Mouse (Mus musculus) right cerebral cortex, postnatal 25 days (tissue): ENCODE measurements around the gene Dpt.
"Not testable (repeated sequence)": the region's sequence is repeated elsewhere in the genome, so short reads cannot be mapped to it uniquely, and the experiment has no call there.

Experiments used
- DNase-seq: peaks from one replicate; pipeline ENCODE4 v3.0.0; 2022

The Dpt gene

DNA sequence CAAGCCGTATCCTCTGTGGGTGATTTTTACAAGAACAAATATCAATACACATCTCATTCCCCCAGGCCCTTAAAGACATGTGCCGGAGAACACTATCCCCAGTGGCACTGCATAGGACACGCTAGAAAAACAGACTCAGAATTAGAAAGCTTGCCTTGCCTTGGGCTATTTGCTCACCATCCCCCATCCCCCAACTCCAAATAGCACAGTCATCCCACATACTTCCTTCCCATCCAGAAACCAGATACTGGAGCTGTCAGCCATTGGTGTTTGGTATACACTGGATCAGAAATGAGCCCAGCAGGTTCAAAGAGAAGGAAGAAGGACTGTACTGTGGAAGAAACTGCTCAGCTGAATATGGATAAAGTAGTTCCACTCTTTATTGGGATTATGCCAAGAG is 25.4 kb downstream of the Dpt start:
- DNase-seq, result no peak

DNA sequence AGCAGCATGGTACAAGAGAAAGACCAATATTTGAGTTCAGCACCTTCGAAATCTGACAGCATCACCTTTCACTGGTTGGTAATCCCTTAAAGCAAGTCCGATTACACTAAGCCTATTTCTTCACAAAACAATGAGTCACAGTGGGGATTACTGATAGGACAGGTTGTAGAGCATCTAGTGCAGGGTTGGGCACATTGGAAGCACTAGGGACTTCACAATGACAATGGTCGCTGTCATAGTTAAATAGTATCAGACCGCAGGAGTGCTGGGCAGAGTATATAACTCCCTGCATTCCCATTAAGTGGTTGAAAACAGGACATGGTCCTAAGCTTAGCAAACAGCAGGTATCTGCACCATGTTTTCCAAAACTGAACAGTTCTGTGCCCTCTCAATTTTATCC is 25.8 kb downstream of the Dpt start:
- no peak for DNase-seq

DNA sequence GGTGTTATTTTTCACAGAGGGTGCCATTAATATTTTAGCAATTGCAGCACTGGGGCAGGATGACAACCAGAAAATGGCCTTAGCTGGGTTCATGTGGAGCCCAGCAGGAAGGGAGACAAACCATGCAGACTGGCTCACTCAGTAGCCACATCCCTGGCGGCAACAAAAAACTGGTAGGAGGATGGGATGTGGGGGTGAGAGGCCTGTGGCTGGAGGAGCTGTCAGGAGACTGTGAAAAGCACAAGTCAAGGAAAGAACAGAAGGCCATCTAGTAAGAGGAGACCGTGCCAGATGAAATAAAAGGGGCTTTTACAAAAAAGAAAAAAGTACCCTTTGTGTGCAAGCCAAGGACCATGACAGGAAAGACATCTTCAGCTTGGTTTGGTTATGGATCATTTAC is 28.5 kb downstream of the Dpt start:
- no peak for DNase-seq

DNA sequence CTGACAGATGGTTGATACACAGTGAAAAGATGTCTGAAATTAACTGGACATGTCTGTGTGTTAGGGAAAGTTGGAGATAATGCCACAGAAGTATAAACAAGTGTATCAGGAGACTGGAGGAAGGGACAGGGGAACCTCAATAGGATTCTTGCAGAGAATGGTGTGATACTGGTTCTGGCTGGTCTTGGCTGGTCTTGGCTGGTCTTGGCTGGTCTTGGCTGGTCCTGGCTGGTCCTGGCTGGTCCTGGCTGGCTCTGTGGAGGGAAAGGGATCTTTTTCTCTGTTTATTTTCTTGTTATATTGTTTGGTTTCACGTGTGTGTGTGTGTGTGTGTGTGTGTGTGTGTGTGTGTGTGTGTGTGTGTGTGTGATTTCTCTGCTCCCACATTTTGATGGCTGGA is 33.4 kb downstream of the Dpt start:
- no peak for DNase-seq

DNA sequence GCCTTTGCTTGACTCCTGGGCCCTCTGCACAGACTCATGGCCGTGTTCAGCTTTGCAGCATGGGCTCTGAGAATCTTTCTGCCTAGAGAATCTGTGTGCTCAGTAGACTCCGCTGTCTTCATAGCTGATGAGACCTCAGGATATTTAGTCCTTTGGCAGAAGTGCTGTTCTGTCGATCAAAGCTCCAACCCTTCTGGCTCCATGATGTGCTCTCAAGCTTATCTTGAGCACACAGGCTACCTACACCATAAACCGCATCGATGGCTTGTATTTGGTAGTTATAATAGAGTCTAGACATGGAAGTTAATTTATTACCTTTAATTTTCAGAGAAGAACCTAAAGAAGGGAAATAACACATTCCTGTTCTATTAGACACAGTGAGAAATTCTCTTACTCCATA is 36.0 kb downstream of the Dpt start:
- no peak for DNase-seq

DNA sequence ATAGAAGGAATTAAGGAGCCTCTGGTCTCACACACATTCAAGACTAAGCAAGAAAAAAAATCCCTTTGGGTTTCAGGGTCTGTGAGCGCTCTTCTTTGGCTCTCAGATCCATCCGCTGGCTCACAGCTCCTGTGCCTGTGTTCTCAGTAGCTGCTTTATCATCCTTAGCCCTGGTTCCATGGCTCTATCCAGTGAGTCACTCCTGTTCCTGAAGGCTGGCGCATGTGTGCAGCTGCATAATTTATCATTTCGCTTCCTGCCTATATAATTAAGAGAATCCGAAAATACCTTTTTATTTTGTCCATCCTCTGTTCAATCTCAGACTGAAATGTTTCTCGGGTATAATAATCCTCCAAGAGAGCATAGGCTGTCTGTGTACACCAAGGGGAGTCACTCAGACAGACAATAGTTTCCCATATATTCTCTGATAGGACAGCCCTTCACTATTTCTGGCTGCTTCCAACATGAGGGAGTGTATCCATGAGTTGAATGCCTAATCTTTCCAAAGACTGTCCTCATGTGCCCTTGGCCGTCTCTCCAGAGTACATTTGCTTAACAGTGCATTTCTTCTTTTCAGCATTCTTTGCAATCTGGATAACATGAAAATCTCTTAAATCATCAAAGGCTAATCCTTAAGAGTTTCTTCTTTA is 52.3 kb downstream of the Dpt start:
- DNase-seq, result peak; percentile 38

DNA sequence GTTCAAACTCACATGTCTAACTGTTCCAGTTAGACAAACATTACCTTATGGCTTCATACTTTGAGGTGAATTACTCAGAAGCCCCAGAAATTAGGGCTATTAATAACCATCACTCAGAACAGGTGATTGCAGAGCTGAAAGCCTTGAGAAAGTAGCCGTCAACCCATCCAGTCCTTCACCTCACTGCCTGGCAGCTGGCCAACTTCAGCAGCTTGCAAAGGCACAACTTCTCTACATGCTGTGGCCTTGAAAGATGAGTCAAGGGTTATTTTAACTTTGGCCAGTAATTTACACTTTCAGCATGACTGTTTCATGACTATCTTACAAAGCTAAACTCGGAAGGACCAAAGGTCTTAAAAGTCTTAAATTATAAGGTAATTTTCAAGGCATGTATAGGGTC is 59.3 kb downstream of the Dpt start:
- not testable (repeated sequence) for DNase-seq

DNA sequence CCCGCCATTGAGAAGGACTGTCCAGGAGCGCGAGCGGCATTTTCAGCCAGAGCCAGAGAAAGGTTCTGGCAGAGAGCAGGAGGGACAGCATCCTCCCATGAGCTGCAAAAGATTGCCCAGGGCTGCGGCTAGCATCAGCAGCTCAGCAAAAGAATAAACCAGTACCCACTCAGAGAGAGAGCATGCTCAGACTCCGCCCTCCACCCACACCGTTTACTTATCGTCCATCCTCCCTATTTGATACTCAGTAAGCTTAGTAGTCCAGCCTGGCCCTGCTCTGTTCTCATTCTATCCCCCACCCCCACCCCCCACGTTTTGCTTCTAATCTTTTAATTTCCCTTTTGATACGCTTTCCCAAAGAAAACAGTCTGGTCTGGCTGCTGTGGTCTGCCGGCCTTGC is 63.5 kb downstream of the Dpt start:
- no peak for DNase-seq

DNA sequence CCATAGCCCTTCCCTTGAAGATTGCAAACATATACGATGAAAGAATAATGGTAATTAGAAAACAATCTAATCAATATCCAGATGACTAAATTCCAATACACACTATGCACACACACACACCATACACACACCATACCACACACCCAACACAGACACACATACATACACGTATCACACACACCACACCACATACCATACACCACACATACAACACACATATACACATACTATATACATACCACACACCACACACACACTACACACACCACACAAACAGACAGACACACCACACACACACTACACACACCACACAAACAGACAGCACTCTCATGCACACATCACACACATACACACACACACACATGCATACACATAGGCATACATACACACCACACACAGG is 64.3 kb downstream of the Dpt start:
- DNase-seq, result no peak

DNA sequence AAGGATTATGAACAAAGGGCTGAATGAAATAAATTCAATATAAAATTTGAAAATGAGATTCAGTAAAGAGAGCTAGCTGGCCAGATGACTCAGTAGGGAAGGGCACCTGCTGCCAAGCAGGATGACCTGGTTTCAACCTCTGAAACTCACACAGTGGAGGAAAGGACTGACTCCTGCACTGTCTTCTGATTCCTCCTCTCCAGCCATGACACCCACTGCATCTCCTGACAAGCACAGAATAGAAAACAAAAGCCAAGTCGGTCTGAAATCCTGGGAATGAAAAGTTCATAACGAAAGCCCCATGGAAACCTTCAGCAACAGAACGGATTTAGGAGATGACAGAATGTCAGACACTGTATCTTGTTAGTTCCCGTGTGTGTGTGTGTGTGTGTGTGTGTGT is 65.1 kb downstream of the Dpt start:
- no peak for DNase-seq

DNA sequence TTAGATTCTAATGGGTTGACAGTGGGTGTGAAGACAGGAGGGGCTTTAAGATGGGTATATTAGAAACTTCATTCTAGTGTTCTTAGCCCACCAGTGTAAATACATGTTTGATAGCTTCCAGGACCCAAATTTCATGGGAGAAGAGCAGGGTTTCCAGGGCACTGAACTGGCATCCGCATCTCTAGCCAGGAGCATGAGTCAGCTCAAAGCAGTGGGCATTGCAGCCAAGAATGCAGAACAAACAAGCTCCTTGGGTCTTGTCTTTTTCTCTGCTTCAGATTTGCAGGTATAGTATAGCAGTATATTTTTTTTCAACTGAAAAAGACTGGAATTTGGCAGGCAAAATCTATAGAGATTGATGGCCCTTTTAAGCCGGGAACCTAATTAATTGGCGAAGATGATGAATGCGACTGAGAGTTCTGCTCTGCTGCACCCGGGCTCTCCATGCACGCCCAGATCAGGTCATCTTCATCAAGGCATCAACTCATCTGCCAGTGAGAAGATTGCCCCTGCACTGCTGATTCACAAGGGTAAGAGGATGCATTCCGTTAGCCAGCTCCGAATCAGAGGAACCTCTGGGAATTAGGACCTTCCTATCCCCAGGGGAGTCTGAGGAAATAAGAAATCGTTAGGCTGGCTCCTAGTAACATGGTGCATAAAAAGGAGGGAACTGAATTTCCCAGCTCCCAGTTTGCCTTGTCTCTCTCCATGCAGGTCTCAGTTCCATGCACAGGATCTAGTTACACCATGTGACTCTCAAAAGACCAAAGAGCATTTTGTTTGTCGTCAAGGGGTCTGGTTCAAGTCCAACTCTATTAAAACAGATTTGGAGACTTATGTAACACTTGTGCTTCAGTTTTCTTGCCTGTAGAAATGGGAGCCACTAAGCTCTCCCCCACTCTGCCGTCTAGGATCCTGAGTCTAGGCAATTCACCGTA is 66.8 kb downstream of the Dpt start:
- DNase-seq, result no peak

DNA sequence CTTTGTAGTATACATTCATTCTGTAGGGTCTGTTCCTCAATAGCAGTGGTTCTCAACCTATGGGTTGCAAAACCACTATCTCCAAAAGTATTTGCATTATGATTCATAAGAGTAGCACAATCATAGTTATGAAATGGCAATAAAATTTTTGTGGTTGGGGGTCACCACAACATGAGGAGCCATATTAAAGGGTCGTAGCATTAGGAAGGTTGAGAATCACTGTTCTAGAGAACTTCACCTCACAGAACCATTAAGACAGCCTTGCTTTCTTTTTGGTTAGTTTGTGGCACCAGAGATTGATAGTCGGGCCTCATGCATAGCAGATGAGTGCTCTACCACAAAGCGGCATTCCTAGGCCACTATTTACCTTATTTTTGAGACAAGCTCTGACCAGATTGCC is 68.2 kb downstream of the Dpt start:
- no peak for DNase-seq

DNA sequence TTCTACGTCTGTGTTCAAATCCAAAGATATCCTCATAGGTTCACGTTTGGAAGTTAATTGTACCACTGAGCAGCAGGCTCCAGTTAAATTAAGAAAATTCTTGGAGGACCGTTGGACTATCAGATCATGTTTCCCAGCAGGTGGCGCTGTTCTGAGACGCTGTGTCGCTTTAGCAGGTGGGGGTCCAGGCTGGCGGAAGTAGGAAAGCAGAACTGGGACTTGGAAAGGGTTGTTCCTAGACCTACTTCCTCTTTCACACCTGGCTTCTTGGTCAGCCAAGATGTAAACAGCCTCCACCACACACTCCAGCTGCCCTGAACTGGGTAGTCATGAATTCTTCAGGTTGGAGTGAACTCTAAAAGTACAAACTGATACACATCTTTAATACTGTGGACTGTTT is 74.2 kb downstream of the Dpt start:
- no peak for DNase-seq
